Mouse (Mus musculus) brain, adult 10 weeks (tissue): ENCODE results near the gene Dgcr2. TPM values are rescaled to one million over a fixed set of nuclear protein-coding genes. Genes with fewer than 3 reads are reported as not detected.

ENCODE experiments used
- polyA plus RNA-seq: library from polyadenylated mRNA; stranded (reverse); fragments of 350-450 nt; fragmentation: Illumina TruSeq; extraction: RNeasy Lipid Tissue Mini Kit (QIAGEN cat#74804); gene quantifications from one replicate; pipeline ENCODE4 v1.2.3, GENCODE M21; 2015; ENCODE audit warnings: low read depth, low replicate concordance

Gene Dgcr2
- 64.8 TPM for polyA plus RNA-seq

DNA sequence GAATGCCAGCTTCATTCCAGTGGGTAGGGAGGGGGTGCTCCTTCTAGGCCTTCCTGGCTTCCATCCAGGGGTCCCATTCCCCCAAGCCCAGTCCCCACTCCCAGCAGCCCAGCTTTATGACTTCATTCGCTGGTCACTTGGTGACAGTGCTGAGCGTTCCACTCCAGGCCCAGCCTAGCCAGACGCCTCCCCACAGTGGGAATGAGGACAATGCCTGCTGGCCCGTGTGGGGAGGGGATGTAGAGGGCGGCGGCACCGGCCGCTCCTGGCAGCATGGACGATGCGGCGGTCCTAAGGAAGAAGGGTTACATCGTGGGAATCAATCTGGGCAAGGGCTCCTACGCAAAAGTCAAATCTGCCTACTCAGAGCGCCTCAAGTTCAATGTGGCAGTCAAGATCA lies at the start of gene Dgcr2, which contains the start of gene Tssk2:
Dgcr2 (minus strand) TSS at position 101 of the 400 bp plus-strand sequence.
Tssk2 (plus strand) TSS at position 176 of the 400 bp plus-strand sequence.

DNA sequence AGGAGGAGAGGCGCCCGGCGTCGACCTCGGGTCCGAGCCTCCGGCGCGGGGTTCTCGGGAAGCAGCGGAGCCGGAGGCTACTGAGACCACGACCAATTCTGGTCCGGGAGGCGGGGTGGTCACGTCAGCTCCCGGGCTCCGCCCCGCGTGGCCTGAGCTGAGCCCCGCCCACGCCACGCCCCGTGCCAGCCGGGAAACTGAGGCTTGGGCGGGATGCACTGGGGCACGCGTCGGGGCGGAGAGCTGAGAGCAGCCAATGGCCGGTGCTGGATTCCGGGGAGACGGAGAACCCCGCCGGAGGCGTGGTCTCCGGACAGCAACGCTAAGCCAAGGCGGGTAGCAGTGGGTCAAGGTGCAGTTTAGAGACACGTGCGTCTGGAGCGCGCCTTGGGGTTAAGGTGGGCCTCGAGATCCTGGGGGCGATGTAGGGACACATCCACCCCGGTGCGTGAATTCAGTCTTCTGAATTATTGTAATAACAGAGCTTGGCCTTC lies 29.8 kb upstream of the Dgcr2 start, which contains the start of gene Slc25a1:
Slc25a1 (minus strand) TSS at position 133 of the 494 bp plus-strand sequence.

DNA sequence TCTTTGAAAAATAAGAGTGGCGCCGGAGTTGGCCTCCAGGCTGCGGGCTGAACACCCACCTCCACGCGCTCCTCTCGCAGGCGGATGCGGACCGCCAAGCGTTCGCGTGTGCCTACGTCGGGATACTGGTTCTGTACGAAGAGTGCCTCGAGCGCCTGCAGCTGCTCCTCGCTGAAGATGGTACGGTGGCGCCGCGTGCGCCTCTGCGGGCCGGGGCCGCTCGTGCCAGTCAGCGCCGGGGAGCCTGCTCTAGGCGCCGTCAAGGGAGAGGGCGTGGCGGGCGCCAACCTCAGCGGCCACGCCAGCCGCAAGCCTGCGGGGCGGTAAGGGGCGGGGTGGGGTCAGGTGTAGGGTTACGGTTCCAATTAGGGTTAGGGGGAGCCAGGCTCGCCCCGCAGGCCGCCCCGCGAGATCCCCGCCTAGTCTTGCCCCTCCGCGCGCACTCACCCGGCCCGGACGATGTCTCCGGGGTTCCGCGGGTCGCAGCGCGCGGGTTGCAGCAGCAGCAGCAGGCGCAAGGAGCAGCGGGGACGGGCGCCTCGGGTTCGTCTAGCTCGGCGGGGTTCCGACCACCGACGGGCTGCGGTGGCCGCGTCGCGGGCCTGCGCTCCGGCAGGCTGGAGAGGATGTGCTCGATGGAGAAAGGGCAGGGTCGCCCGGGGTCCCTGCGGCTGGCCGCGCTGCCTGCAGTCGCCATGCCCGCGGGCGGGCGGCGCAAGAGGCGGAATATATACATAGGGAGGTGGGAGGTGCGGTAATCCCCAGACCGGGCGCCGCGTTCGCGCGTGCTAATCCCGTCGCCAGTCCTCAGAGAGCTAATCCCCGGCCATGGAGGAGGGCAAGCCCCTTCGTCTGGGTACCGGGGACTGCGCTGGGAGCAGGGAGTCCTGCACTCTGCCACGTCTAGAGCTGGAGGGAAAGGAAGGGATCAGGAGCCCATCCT lies 16.2 kb upstream of the Dgcr2 start, which contains the start of gene Gsc2:
Gsc2 (minus strand) TSS at position 753 of the 943 bp plus-strand sequence.

DNA sequence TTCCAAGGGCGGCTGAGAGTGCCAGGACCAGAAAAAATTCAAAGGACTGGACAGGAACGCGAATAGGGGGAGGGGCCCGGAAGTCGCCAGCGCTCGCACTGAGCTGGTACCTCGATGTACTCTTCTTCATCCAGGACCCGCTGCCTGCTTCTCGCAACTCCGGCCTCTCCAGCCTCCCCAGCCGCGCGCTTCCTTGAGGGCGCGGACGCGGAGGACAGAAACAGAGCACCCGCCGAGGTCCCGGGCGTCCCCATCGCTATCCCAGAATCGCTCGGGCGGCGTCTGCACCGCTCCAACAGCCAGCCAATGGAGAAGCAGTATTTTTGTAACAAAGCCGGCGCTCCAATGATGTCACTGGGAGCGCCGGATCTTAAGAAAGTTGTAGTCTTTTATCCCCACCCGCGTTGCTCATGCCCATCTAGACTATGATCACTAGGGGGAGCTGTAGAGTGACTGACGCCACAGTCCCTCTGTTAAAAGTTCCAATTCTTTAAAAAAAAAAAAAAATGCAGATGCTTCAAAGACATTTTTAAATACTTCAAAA lies 12.8 kb upstream of the Dgcr2 start, which contains the start of gene Ess2:
Ess2 (minus strand) TSS at position 297 of the 544 bp plus-strand sequence.

DNA sequence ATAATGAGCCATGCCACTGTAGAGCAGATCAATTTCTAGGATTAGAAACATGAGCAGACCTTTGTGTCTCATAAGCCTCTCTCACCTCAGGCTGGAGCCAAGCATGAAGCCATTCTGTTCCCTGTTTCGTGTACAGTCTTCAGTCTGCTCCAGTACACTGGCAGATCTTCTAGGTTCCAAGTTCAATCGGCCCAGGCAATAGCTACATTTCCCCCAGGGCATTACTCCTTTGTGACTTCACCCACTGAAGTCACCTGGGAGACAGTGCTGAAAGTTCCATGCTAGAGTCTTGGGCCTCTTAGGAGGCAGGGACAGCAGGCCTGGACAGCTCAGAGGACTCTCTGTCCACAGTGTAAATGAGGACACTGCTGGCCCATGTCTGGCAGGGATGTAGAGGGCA lies 4.4 kb downstream of the Dgcr2 start, which contains the start of gene Tssk1:
Tssk1 (plus strand) TSS at position 301 of the 400 bp plus-strand sequence.

DNA sequence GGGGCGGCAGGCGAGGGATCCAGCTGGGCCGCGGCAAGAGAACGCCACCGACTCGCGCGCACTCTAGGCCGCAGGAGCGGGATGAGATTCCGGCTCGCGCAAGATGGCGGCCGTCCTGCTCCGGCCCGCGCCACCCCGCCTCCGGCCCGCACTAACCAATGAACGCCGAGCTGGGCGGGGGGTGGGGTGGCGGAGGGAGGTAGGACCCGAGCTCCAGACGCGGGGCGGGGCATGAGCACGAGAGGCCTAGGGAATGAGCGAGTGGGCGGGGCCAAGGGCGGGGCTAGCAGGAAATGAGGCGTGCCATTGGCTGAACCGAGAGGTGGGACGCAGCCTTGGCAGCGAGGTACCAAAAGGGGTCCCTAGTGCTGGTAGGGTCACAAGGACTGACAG lies 6.8 kb downstream of the Dgcr2 start, which contains the start of gene Gm20518:
Gm20518 (minus strand) TSS at position 105 of the 393 bp plus-strand sequence.

DNA sequence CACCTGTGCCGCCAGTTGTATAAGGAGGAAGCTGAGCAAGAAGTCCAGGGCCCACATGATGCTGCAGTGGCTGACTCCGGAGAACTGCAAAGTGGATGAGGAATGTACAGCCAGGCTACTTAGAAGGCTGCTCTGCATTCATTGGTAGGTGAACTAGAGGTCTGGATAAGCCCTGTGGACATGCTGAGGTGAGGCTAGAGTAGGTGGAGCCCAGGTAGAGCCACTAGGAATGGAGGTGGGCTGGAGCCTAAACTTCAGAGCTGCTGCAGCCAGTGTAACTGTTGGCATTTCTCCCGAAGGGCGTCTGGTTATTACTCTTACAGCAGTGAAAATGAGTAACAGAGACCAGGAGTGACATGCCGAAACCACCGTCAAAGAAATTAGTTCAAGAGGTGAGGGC lies 60.3 kb downstream of the Dgcr2 start, which contains the start of gene Car15:
Car15 (minus strand) TSS at position 314 of the 400 bp plus-strand sequence.

DNA sequence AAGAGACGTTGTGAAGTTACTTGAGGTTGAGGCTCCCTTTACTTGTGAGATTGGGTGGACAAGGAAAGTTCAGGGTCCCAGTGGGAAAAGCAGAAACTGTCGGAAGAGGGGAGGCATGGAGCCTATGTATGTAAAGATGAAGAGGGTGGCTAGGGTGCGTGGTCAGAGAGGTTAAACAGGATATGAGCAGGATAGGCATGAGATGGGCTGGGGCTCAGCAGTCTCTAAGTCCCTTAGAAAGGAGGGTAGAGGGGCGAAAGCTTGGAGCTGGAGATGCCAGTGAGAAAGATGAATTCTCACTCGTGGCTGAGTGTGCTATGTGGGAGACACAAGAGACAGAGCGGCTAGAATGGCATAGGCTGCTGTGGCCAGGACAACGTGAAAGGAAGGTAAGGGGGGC lies 65.5 kb downstream of the Dgcr2 start, which contains the start of gene B830017H08Rik:
B830017H08Rik (plus strand) TSS at position 301 of the 400 bp plus-strand sequence.

DNA sequence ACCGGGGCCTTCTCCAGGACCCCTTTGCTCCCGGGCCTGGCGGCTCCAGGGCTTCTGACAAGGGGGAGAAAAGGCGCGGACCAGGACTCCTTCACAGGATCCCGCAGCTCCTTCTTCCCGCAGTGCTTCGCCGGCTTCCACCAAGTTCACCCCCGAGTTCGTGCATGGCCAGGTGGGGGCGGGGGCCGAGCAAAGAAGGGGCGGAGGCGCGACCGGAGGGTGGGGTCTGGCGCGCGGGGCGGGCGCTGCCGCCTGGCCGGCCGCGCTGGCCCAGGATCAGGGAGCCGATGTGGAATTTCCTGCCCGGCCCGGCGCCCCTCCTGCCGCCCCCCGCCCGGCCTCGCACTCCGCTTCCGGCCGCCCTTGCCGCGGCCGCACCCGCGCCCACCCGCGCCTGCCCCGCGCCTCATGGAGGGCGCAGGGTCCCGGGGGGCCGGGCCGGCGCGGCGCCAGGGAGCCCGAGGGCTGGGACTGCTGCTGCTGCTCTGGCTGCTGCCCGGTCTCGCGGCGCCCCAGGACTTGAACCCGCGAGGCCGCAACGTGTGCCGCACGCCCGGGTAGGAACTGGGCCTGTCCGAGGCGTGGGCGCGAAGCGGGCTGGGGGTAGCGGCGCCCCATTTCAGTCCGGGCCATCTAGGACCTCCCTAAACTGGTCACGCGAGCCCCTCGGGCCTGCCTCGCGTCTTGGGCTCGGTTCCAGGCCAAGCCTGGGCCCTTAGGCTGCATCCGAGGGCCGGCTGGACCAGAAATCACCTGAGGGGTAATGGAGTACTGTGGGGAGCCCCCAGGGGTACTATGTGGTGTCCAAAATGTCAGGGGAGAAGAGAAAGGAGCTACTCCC lies 101.2 kb downstream of the Dgcr2 start, which contains the start of gene Scarf2:
Scarf2 (plus strand) TSS at position 312 of the 841 bp plus-strand sequence.

Other genes starting within 250 kb of the Dgcr2 start
- gene Med15, start 165.7 kb downstream of the Dgcr2 start, polyA plus RNA-seq, result 43.6 TPM
- 87.8 TPM for gene Klhl22, start 138.9 kb downstream of the Dgcr2 start, polyA plus RNA-seq
- gene Scarf2, start 101.3 kb downstream of the Dgcr2 start, polyA plus RNA-seq, result 2.0 TPM
- 3.2 TPM for gene B830017H08Rik, start 65.4 kb downstream of the Dgcr2 start, polyA plus RNA-seq
- 8.5 TPM for gene Car15, start 60.2 kb downstream of the Dgcr2 start, polyA plus RNA-seq
- 0.61 TPM for gene Gm20518, start 6.9 kb downstream of the Dgcr2 start, polyA plus RNA-seq
- not detected for gene Tssk1, start 4.3 kb downstream of the Dgcr2 start, polyA plus RNA-seq
- gene Tssk2, start 75 bp upstream of the Dgcr2 start, polyA plus RNA-seq, result not detected
- gene Ess2, start 12.8 kb upstream of the Dgcr2 start, polyA plus RNA-seq, result 30.4 TPM
- not detected for gene Gsc2, start 16.5 kb upstream of the Dgcr2 start, polyA plus RNA-seq
- gene Slc25a1, start 29.7 kb upstream of the Dgcr2 start, polyA plus RNA-seq, result 55.0 TPM
- gene Vpreb2, start 81.9 kb upstream of the Dgcr2 start, polyA plus RNA-seq, result not detected
- gene Dgcr6, start 154.3 kb upstream of the Dgcr2 start, polyA plus RNA-seq, result 109 TPM
- 34.4 TPM for gene Prodh, start 191.6 kb upstream of the Dgcr2 start, polyA plus RNA-seq
- 67.4 TPM for gene Rtn4r, start 229.1 kb upstream of the Dgcr2 start, polyA plus RNA-seq